Mouse (Mus musculus) lung, embryonic 14.5 days (tissue): ENCODE measurements around the gene Prickle2. TPM values are rescaled to one million over a fixed set of nuclear protein-coding genes. Genes with fewer than 3 reads are reported as not detected.

ENCODE experiments used
- ATAC-seq: fragments of 200-750 bp; cut with Nextera tagmentation; 2 replicates; pipeline ENCODE4 v1.8.0; 2017; ENCODE audit warnings: mild to moderate bottlenecking, moderate TSS enrichment, moderate library complexity; ENCODE audit not compliant: insufficient read depth
- DNase-seq: peaks from one replicate; pipeline ENCODE4 v3.0.0-alpha.2; 2015
- H3K27ac ChIP-seq: fragments of 300-500 bp; sonication (generic); 2 replicates; pipeline ENCODE4 v1.5.1; 2014; ENCODE audit warnings: low read depth, mild to moderate bottlenecking, moderate library complexity
- H3K27me3 ChIP-seq: fragments of 300-500 bp; sonication (generic); 2 replicates; pipeline ENCODE4 v1.6.1; 2014; ENCODE audit warnings: low read length, control low read depth; ENCODE audit not compliant: insufficient read depth
- H3K36me3 ChIP-seq: fragments of 300-500 bp; sonication (generic); 2 replicates; pipeline ENCODE4 v1.6.1; 2014; ENCODE audit warnings: control low read depth; ENCODE audit not compliant: insufficient read depth
- H3K4me1 ChIP-seq: fragments of 300-500 bp; sonication (generic); 2 replicates; pipeline ENCODE4 v1.6.1; 2014; ENCODE audit warnings: antibody characterized with exemption, control low read depth; ENCODE audit not compliant: insufficient read depth
- H3K4me2 ChIP-seq: fragments of 300-500 bp; sonication (generic); 2 replicates; pipeline ENCODE4 v1.6.1; 2014; ENCODE audit warnings: mild to moderate bottlenecking
- H3K4me3 ChIP-seq: fragments of 300-500 bp; sonication (generic); 2 replicates; pipeline ENCODE4 v1.5.1; 2014; ENCODE audit warnings: low read depth, low read length
- H3K9ac ChIP-seq: fragments of 300-500 bp; sonication (generic); 2 replicates; pipeline ENCODE4 v1.6.1; 2014
- H3K9me3 ChIP-seq: fragments of 300-500 bp; sonication (generic); 2 replicates; pipeline ENCODE4 v1.6.1; 2016; ENCODE audit warnings: low read depth, low read length, control low read depth
- CTCF ChIP-seq: IDR thresholded peaks from 2 replicates; pipeline ENCODE4 v1.5.1; 2016; ENCODE audit warnings: antibody characterized with exemption, low read depth
- WGBS: fragments of 180-500 bp; shearing (Covaris S2); extraction: QIAGEN DNeasy Blood & Tissue Kit; methylation state at CpG from one replicate; pipeline ENCODE4 v1.1.7; 2014; 5-methylcytosine and 5-hydroxymethylcytosine counted together
- polyA plus RNA-seq: library from polyadenylated mRNA; unstranded; fragments of >200 nt; fragmentation: Nextera tagmentation; extraction: Ambion mirVana; gene quantifications from 2 replicates; pipeline ENCODE4 v1.2.1, GENCODE M21; 2014

The Prickle2 gene
- polyA plus RNA-seq, 1 experiment from 2014 or later, result 11.0 TPM

GRCm38 (mm10) chr6:92627048-92627617 is 78.8 kb downstream of the Prickle2 start:
- Histone ChIP-seq H3K27me3 (no peaks in the 10 kb centered on the region), H3K4me3 (no peak overlapping the region), H3K27ac (no peak overlapping the region), H3K4me2 (no peak overlapping the region), H3K4me1 (no peaks in the 10 kb centered on the region), H3K36me3 (no peaks in the 10 kb centered on the region), H3K9ac (no peak overlapping the region), H3K9me3 (no peaks in the 10 kb centered on the region)
- TF ChIP-seq CTCF, result no peak
- DNase-seq (no peak), ATAC-seq (no peak)
- 66% methylated on average over 8 of the region's 8 CpGs for WGBS

- no peak overlapping the region for H3K4me3 ChIP-seq
- no peak for TF ChIP-seq CTCF
- no peak overlapping the region for H3K9ac ChIP-seq
- H3K36me3 ChIP-seq, result no peaks in the 10 kb centered on the region
- 57% methylated on average over 1 of the region's 1 CpGs for WGBS
- ATAC-seq (no peak), DNase-seq (peak; percentile 50)
- H3K27me3 ChIP-seq, result no peaks in the 10 kb centered on the region
- no peak overlapping the region for H3K27ac ChIP-seq
- H3K9me3 ChIP-seq, result no peaks in the 10 kb centered on the region
- no peak overlapping the region for H3K4me2 ChIP-seq
- H3K4me1 ChIP-seq, result no peaks in the 10 kb centered on the region
These were observed 80.0 kb downstream of the Prickle2 start for GRCm38 (mm10) chr6:92625923-92626322.

- DNase-seq (no peak), ATAC-seq (no peak)
- Histone ChIP-seq H3K36me3 (no peaks in the 10 kb centered on the region), H3K4me2 (no peak overlapping the region), H3K9me3 (no peaks in the 10 kb centered on the region), H3K4me1 (no peaks in the 10 kb centered on the region), H3K4me3 (no peak overlapping the region), H3K9ac (no peak overlapping the region), H3K27me3 (no peaks in the 10 kb centered on the region), H3K27ac (no peak overlapping the region)
- WGBS, result 52% methylated on average over 6 of the region's 6 CpGs
- no peak for TF ChIP-seq CTCF
These were observed 81.6 kb downstream of the Prickle2 start for GRCm38 (mm10) chr6:92624306-92624705.

GRCm38 (mm10) chr6:92617183-92617582 is 88.8 kb downstream of the Prickle2 start:
- DNase-seq (no peak), ATAC-seq (no peak)
- no peak overlapping the region for H3K4me2 ChIP-seq
- H3K27ac ChIP-seq, result no peak overlapping the region
- H3K36me3 ChIP-seq, result no peaks in the 10 kb centered on the region
- WGBS, result 66% methylated on average over 2 of the region's 2 CpGs
- no peaks in the 10 kb centered on the region for H3K9me3 ChIP-seq
- no peak for TF ChIP-seq CTCF
- no peak overlapping the region for H3K9ac ChIP-seq
- H3K27me3 ChIP-seq, result no peaks in the 10 kb centered on the region
- H3K4me3 ChIP-seq, result no peak overlapping the region
- no peaks in the 10 kb centered on the region for H3K4me1 ChIP-seq

- Histone ChIP-seq H3K27ac (no peak overlapping the region), H3K9ac (no peak overlapping the region), H3K27me3 (no peaks in the 10 kb centered on the region), H3K4me2 (no peak overlapping the region), H3K4me1 (0 out of 2 replicates have a peak, but pooled peaks cover 2% of the 10 kb centered on the region), H3K36me3 (no peaks in the 10 kb centered on the region), H3K4me3 (no peak overlapping the region), H3K9me3 (no peaks in the 10 kb centered on the region)
- no peak for ATAC-seq
- DNase-seq, result no peak
- WGBS, result 85% methylated on average over 3 of the region's 3 CpGs
- no peak for TF ChIP-seq CTCF
These were observed 91.2 kb downstream of the Prickle2 start for GRCm38 (mm10) chr6:92614771-92615170.

- Histone ChIP-seq H3K9ac (no peak overlapping the region), H3K27me3 (no peaks in the 10 kb centered on the region), H3K36me3 (no peaks in the 10 kb centered on the region), H3K4me1 (peaks cover 15% of the 10 kb centered on the region; the same call in 1 of the 2 replicates), H3K4me3 (no peak overlapping the region), H3K27ac (no peak overlapping the region), H3K9me3 (no peaks in the 10 kb centered on the region), H3K4me2 (no peak overlapping the region)
- WGBS, result 44% methylated on average over 2 of the region's 2 CpGs
- TF ChIP-seq CTCF, result no peak
- ATAC-seq (no peak), DNase-seq (peak; percentile 17)
These were observed 93.7 kb downstream of the Prickle2 start for GRCm38 (mm10) chr6:92612151-92612769.

- Histone ChIP-seq H3K4me2 (no peak overlapping the region), H3K9ac (no peak overlapping the region), H3K27ac (0 out of 2 replicates have a peak overlapping the region, but pooled peaks have one; percentile 58), H3K4me3 (no peak overlapping the region), H3K27me3 (no peaks in the 10 kb centered on the region), H3K9me3 (no peaks in the 10 kb centered on the region), H3K36me3 (no peaks in the 10 kb centered on the region), H3K4me1 (peaks cover 20% of the 10 kb centered on the region)
- peak; percentile 82 for DNase-seq
- peak; percentile 88 for ATAC-seq
- 26% methylated on average over 9 of the region's 9 CpGs for WGBS
- no peak for TF ChIP-seq CTCF
These were observed 96.2 kb downstream of the Prickle2 start for GRCm38 (mm10) chr6:92609682-92610235.
